Mouse (Mus musculus): ENCODE measurements at regions not wholly inside any gene's neighbourhood (a gene's known extent, or its start where the extent isn't known, plus 50 kb on each side); places are given as distances from the start of the nearest gene placed in this dataset.

- no peak for DNase-seq (ENCODE audit: extremely low spot score)
Measured at GRCm38 (mm10) chr14:47990716-47991115, 129.9 kb upstream of the Peli2 start.

GRCm38 (mm10) chr14:47991546-47991945, 129.1 kb upstream of the Peli2 start:
- DNase-seq (ENCODE audit: extremely low spot score): no peak

GRCm38 (mm10) chr14:47992091-47992490, 128.5 kb upstream of the Peli2 start:
- DNase-seq (ENCODE audit: extremely low spot score): no peak

GRCm38 (mm10) chr14:47992851-47993250, 127.8 kb upstream of the Peli2 start:
- DNase-seq (ENCODE audit: extremely low spot score): no peak

- no peak for DNase-seq (ENCODE audit: extremely low spot score)
Measured at GRCm38 (mm10) chr14:47998936-47999335, 121.7 kb upstream of the Peli2 start.

- DNase-seq (ENCODE audit: extremely low spot score): no peak
Measured at GRCm38 (mm10) chr14:48005092-48005928, 115.3 kb upstream of the Peli2 start.

GRCm38 (mm10) chr14:48005929-48006309, 114.7 kb upstream of the Peli2 start:
- no peak for DNase-seq (ENCODE audit: extremely low spot score)

GRCm38 (mm10) chr14:48012361-48013215, 108.0 kb upstream of the Peli2 start:
- no peak for DNase-seq (ENCODE audit: extremely low spot score)

- no peak for DNase-seq (ENCODE audit: extremely low spot score)
Measured at GRCm38 (mm10) chr14:48013431-48013830, 107.2 kb upstream of the Peli2 start.

- DNase-seq (ENCODE audit: extremely low spot score): no peak
Measured at GRCm38 (mm10) chr14:48014776-48015175, 105.8 kb upstream of the Peli2 start.

GRCm38 (mm10) chr14:48017971-48018370, 102.7 kb upstream of the Peli2 start:
- no peak for DNase-seq (ENCODE audit: extremely low spot score)

- no peak for DNase-seq (ENCODE audit: extremely low spot score)
Measured at GRCm38 (mm10) chr14:48019331-48019730, 101.3 kb upstream of the Peli2 start.

GRCm38 (mm10) chr14:48022271-48022670, 98.4 kb upstream of the Peli2 start:
- no peak for DNase-seq (ENCODE audit: extremely low spot score)

- no peak for DNase-seq (ENCODE audit: extremely low spot score)
Measured at GRCm38 (mm10) chr14:48024051-48024693, 96.5 kb upstream of the Peli2 start.

- DNase-seq (ENCODE audit: extremely low spot score): no peak
Measured at GRCm38 (mm10) chr14:48039286-48039790, 81.3 kb upstream of the Peli2 start.

GRCm38 (mm10) chr14:48046094-48046493, 74.5 kb upstream of the Peli2 start:
- DNase-seq (ENCODE audit: extremely low spot score): no peak

- DNase-seq (ENCODE audit: extremely low spot score): no peak
Measured at GRCm38 (mm10) chr14:48046831-48047230, 73.8 kb upstream of the Peli2 start.

GRCm38 (mm10) chr14:48049698-48050459, 70.7 kb upstream of the Peli2 start:
- no peak for DNase-seq (ENCODE audit: extremely low spot score)

- DNase-seq (ENCODE audit: extremely low spot score): no peak
Measured at GRCm38 (mm10) chr14:48050460-48050760, 70.2 kb upstream of the Peli2 start.

GRCm38 (mm10) chr14:48051971-48052370, 68.7 kb upstream of the Peli2 start:
- DNase-seq (ENCODE audit: extremely low spot score): no peak

GRCm38 (mm10) chr14:48052405-48052804, 68.2 kb upstream of the Peli2 start:
- no peak for DNase-seq (ENCODE audit: extremely low spot score)

GRCm38 (mm10) chr14:48053151-48053550, 67.5 kb upstream of the Peli2 start:
- peak; percentile 52 for DNase-seq (ENCODE audit: extremely low spot score)

All from embryo, embryonic 9.5 days (tissue).